In the genomic region with DNA sequence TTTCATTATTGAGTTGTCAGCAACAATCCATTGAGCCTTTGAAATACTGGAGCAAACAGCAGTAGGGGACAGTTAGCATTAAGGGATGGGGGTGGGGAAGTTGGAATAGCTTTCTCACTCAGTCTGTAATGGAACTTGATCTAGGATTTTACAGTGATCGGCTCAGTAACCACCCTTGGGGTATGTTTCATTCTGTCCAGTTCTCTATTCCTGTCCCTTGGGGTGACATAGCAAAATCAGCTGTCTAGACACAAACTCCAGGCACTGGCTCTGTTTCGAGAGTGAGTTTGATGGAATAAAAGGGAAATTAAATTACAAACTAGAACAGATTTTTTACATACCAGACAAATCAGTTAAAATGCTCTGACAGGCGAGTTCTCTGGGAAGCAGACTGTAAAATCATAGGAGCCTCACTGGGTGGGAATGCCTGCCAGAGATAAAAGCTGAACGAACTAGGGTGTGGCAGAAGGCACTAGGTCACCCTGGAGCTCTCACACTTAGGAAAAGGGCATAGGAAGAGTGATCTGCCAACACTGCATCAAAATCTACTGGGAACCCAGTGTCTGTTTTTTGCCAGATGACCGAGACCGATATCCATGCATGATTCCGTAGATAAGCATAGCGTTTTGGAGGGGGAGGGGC, we compare ENCODE assay signal across 9 mouse cellular contexts. TPM values are rescaled to one million over a fixed set of nuclear protein-coding genes. Genes with fewer than 3 reads are reported as not detected.
DNase-seq lines count a peak whose midpoint lies in the region; ATAC-seq lines count a peak whose summit lies in the region.
"Had no signal": no experiment of that assay in that cellular context is flagged by ENCODE, and none has a peak within 500 bp of the region (broad histone marks: within the 10 kb centered on the region; RNA-seq: fewer than 3 reads in every experiment).

No protein-coding gene starts in this region.

- H3K9ac ChIP-seq in midbrain, embryonic 11.5 days (ENCODE audit: low read length): no peak overlapping the region
- peak overlapping the region; percentile 20; the same call in 1 of the 2 replicates for H3K9ac ChIP-seq in heart, embryonic 16.5 days (ENCODE audit: low read length)
- H3K9ac ChIP-seq in neural tube, embryonic 14.5 days (replicated peaks; ENCODE audit: low read depth, low read length): no peak overlapping the region

- H3K4me3 ChIP-seq in midbrain, embryonic 11.5 days (ENCODE audit: low read depth, low read length): no peak overlapping the region
- H3K4me3 ChIP-seq in midbrain, embryonic 10.5 days: no peak overlapping the region
- H3K4me3 ChIP-seq in heart, embryonic 16.5 days (ENCODE audit: low read length): no peak overlapping the region
- no peak overlapping the region for H3K4me3 ChIP-seq in neural tube, embryonic 14.5 days (ENCODE audit: low read depth, low read length)

- peak; percentile 59 for DNase-seq in gastrocnemius, adult 18-20 months (ENCODE audit: low spot score)
- no peak for DNase-seq in gastrocnemius, postnatal 36 days
- DNase-seq in midbrain, embryonic 11.5 days (ENCODE audit: low spot score, missing footprints): peak; percentile 89
- DNase-seq in midbrain, embryonic 10.5 days (ENCODE audit: low spot score): no peak
- no peak for DNase-seq in B cell, adult 2 months
- DNase-seq: lung, adult 2 months had no signal

- H3K4me1 ChIP-seq in midbrain, embryonic 11.5 days (ENCODE audit: control insufficient read depth, insufficient read depth, low read length): no peaks in the 10 kb centered on the region
- H3K4me1 ChIP-seq in midbrain, embryonic 10.5 days: no peaks in the 10 kb centered on the region
- peaks cover 8% of the 10 kb centered on the region for H3K4me1 ChIP-seq in heart, embryonic 16.5 days (ENCODE audit: control insufficient read depth, insufficient read depth, low read length)
- no peaks in the 10 kb centered on the region for H3K4me1 ChIP-seq in neural tube, embryonic 14.5 days (ENCODE audit: control insufficient read depth, insufficient read depth, low read length)

- no peaks in the 10 kb centered on the region for H3K36me3 ChIP-seq in midbrain, embryonic 11.5 days (ENCODE audit: control insufficient read depth, insufficient read depth, low read length)
- no peaks in the 10 kb centered on the region for H3K36me3 ChIP-seq in midbrain, embryonic 10.5 days
- H3K36me3 ChIP-seq in heart, embryonic 16.5 days (ENCODE audit: control insufficient read depth, insufficient read depth): no peaks in the 10 kb centered on the region
- no peaks in the 10 kb centered on the region for H3K36me3 ChIP-seq in neural tube, embryonic 14.5 days (ENCODE audit: control insufficient read depth, insufficient read depth, low read length)

- no peak for ATAC-seq in midbrain, embryonic 11.5 days (ENCODE audit: low FRiP score)
- ATAC-seq in heart, embryonic 16.5 days (replicated peaks; ENCODE audit: extremely low read depth, insufficient read depth, low FRiP score): no peak
- peak; percentile 51; the same call in 1 of the 2 replicates for ATAC-seq in neural tube, embryonic 14.5 days (ENCODE audit: low read depth)
- no peak for ATAC-seq in cerebellum, adult (ENCODE audit: insufficient number of reproducible peaks, low FRiP score, low TSS enrichment)

- no peaks in the 10 kb centered on the region for H3K27me3 ChIP-seq in midbrain, embryonic 11.5 days (ENCODE audit: control insufficient read depth, insufficient read depth, low read length)
- H3K27me3 ChIP-seq in midbrain, embryonic 10.5 days (ENCODE audit: low read depth, poor library complexity, severe bottlenecking): no peaks in the 10 kb centered on the region
- no peaks in the 10 kb centered on the region for H3K27me3 ChIP-seq in heart, embryonic 16.5 days (ENCODE audit: control insufficient read depth, insufficient read depth, low read length)
- no peaks in the 10 kb centered on the region for H3K27me3 ChIP-seq in neural tube, embryonic 14.5 days (ENCODE audit: control insufficient read depth, insufficient read depth, low read length)

- 73% methylated on average over 8 of the region's 8 CpGs for WGBS in midbrain, embryonic 11.5 days
- WGBS in midbrain, embryonic 10.5 days: 81% methylated on average over 8 of the region's 8 CpGs
- WGBS in heart, embryonic 16.5 days: 41% methylated on average over 8 of the region's 8 CpGs
- 59% methylated on average over 8 of the region's 8 CpGs for WGBS in neural tube, embryonic 14.5 days

- no peak overlapping the region for H3K4me2 ChIP-seq in midbrain, embryonic 11.5 days
- peak overlapping the region; percentile 38 for H3K4me2 ChIP-seq in heart, embryonic 16.5 days (ENCODE audit: low read depth, low read length)
- H3K4me2 ChIP-seq in neural tube, embryonic 14.5 days (ENCODE audit: low read depth, low read length): no peak overlapping the region

- intact Hi-C loops in gastrocnemius, postnatal 36 days (cut with DNase I): no loop called here

- no peak overlapping the region for H3K27ac ChIP-seq in midbrain, embryonic 11.5 days (ENCODE audit: low read depth, low read length)
- H3K27ac ChIP-seq in midbrain, embryonic 10.5 days (replicated peaks): no peak overlapping the region
- H3K27ac ChIP-seq in heart, embryonic 16.5 days (ENCODE audit: low read length): peak overlapping the region; percentile 42; the same call in 1 of the 2 replicates
- no peak overlapping the region for H3K27ac ChIP-seq in neural tube, embryonic 14.5 days (ENCODE audit: low read depth, low read length)

- no peaks in the 10 kb centered on the region for H3K9me3 ChIP-seq in midbrain, embryonic 11.5 days (ENCODE audit: control insufficient read depth, low read length)
- no peaks in the 10 kb centered on the region for H3K9me3 ChIP-seq in midbrain, embryonic 10.5 days (replicated peaks)
- no peaks in the 10 kb centered on the region for H3K9me3 ChIP-seq in heart, embryonic 16.5 days (replicated peaks; ENCODE audit: control insufficient read depth, low read length)
- H3K9me3 ChIP-seq in neural tube, embryonic 14.5 days (ENCODE audit: control insufficient read depth, low read length): no peaks in the 10 kb centered on the region

RNA-seq across cellular contexts. Expression of a gene that starts 33.3 kb away (rescaled TPM):
- total RNA-seq in gastrocnemius, adult 18-20 months (2021): 10 to 100 TPM; 34.9 to 43.3 TPM
- 10 to 100 TPM; 52.0 to 54.3 TPM for total RNA-seq in gastrocnemius, postnatal 36 days (2021)
- 7.1 TPM in 2 replicates for polyA plus RNA-seq in midbrain, embryonic 11.5 days (2014; fragmentation: Nextera tagmentation; extraction: Ambion mirVana)
- 3.3 and 4.3 TPM in 2 replicates for polyA plus RNA-seq in midbrain, embryonic 10.5 days (2016; fragmentation: Nextera tagmentation; extraction: Ambion mirVana)
- 20.3 and 22.2 TPM in 2 replicates for polyA plus RNA-seq in heart, embryonic 16.5 days (2015; fragmentation: Nextera tagmentation; extraction: Ambion mirVana)
- 0.86 and 10.3 TPM in 2 replicates for polyA plus RNA-seq in neural tube, embryonic 14.5 days (2014; fragmentation: Nextera tagmentation; extraction: Ambion mirVana)

Comparison
In these comparisons a context has a peak if more than half of its experiments do, and no peak if none do; other contexts are left out.
1. DNase-seq: peak in gastrocnemius, adult 18-20 months (single experiment) and midbrain, embryonic 11.5 days (single experiment); none in gastrocnemius, postnatal 36 days (0 of 2), midbrain, embryonic 10.5 days (single experiment) and B cell, adult 2 months (0 of 2).